Mouse (Mus musculus) cortical plate, adult 2 months (tissue): ENCODE data around the gene Izumo4.

Experiments used
- CTCF ChIP-seq: fragments of 200-500 bp; IDR thresholded peaks from 2 replicates; pipeline ENCODE4 v1.5.1; 2011; ENCODE audit warnings: mild to moderate bottlenecking, control low read depth, low read length; ENCODE audit not compliant: insufficient read depth; ENCODE audit errors: extremely low read depth
- POLR2A ChIP-seq: fragments of 200-500 bp; IDR thresholded peaks from 2 replicates; pipeline ENCODE4 v1.6.1; 2011; ENCODE audit warnings: mild to moderate bottlenecking, low read length, control low read depth; ENCODE audit not compliant: insufficient read depth; ENCODE audit errors: extremely low read depth

DNA sequence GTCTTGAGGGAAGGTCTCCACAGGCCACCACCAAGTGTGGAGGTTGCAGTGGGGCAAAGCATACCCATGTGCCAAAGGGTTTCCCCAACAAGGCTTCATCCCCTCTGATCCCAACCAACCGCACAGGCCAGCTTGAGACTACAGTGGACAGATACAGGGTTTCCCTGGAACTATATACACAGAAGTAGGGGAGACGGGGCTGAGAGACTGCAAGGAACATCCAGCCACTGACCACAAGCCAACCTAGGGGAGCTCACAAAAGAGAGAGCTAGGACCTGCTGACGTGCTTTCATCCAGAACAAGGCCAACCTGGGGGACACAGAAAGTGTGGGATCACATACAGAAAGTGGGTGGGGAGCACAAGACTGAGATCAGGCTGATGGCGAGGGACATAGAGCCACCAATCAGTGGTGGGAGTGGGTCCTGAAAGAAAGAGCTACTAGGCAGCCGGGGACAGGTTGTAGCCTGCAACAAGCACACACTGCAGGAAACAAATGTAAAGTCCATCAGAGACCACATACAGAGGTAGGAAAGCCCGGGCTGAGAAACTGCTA is 27.1 kb upstream of the Izumo4 start:
- TF ChIP-seq CTCF (no peak), POLR2A (no peak)
